Mouse (Mus musculus): ENCODE data around the gene Tssc4. TPM values are rescaled to one million over a fixed set of nuclear protein-coding genes. Genes with fewer than 3 reads are reported as not detected.
A peak's percentile ranks its signal among the peaks of the same experiment; 100 is the strongest.

Gene Tssc4
- polyA plus RNA-seq, 1 experiment from 2014 or later: 100 TPM

DNA sequence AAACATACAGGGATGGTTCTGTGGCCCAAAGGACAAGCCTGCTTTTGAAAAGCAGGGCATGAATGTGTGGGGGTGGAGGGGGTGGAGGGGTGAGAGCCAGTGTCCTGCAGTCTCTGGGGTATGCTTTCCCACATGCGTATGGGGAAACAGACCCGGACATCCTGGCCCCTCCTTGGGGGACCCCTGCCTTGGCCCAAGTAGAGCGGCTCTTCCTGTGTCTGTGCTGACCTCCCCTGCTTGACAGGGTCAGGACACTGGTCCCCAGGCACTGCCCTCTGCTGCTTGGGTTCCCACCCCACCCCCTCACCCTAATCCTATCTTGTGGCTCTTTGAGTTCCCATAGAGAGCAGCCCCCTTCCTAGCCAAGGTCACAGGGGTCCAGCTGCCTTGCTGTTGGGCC lies 40.6 kb downstream of the Tssc4 start:
- WGBS: 49% methylated on average over 3 of the region's 3 CpGs
- no peak for ATAC-seq (ENCODE audit: low read depth)
- peaks cover 38% of the 10 kb centered on the region for H3K27me3 ChIP-seq (ENCODE audit: control insufficient read depth, insufficient read depth, low read depth, low read length)
- H3K4me3 ChIP-seq (ENCODE audit: low read length): no peak overlapping the region
- H3K4me2 ChIP-seq (ENCODE audit: low read depth, low read length): peak overlapping the region; percentile 39
- no peaks in the 10 kb centered on the region for H3K9me3 ChIP-seq (ENCODE audit: control insufficient read depth, low read length)
- peaks cover 20% of the 10 kb centered on the region for H3K4me1 ChIP-seq (replicated peaks; ENCODE audit: control insufficient read depth, insufficient read depth, low read length)
- peak overlapping the region; percentile 85 for H3K27ac ChIP-seq (ENCODE audit: low read length)
- H3K9ac ChIP-seq (ENCODE audit: low read length): no peak overlapping the region
- H3K36me3 ChIP-seq (ENCODE audit: control insufficient read depth, insufficient read depth, low read length): no peaks in the 10 kb centered on the region

DNA sequence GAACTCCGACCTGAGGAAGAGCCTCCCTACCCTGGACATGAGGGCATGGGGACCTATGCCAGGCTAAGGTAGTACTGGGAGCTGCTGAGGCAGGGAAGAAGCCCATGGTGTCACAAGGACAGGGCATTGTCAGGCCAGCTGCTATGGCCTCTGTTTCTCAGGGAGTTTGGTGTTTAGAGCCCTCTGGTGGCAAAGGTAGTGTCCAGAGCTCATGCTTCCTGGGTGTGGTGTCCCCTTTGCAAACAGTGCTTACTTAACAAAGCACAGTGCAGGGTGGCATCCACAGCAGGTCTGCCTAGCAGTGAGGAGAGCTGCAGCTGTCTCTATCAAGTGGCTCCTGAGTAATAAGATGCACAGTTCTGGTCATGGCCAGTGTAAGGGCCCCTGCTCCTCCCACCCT lies 41.8 kb downstream of the Tssc4 start:
- Histone ChIP-seq H3K4me1 (replicated peaks; ENCODE audit: control insufficient read depth, insufficient read depth, low read length) (peaks cover 20% of the 10 kb centered on the region), H3K9ac (ENCODE audit: low read length) (no peak overlapping the region), H3K27me3 (ENCODE audit: control insufficient read depth, insufficient read depth, low read depth, low read length) (peaks cover 29% of the 10 kb centered on the region), H3K36me3 (ENCODE audit: control insufficient read depth, insufficient read depth, low read length) (no peaks in the 10 kb centered on the region), H3K4me3 (ENCODE audit: low read length) (no peak overlapping the region), H3K27ac (ENCODE audit: low read length) (no peak overlapping the region), H3K4me2 (ENCODE audit: low read depth, low read length) (no peak overlapping the region), H3K9me3 (ENCODE audit: control insufficient read depth, low read length) (no peaks in the 10 kb centered on the region)
- 73% methylated on average over 1 of the region's 1 CpGs for WGBS
- ATAC-seq (ENCODE audit: low read depth): no peak

DNA sequence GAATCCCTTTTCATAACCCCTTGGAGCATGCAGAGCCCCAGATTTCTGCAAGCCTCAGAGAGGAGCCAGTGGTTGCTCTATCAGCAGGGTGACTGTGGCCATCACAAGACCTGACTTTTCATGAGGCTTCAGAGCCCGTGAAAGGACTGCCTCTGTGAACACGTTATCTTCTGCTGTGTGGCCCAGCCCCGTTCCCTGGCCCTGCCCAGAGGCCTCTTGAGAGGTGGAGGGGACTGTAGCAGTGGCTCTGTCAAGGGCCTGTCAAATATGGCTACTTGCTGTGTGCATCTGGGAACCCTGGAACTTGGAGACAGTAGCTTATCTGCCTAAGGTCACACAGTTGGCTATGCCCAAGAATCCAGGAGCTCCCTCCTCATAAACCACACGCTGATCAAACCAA lies 42.7 kb downstream of the Tssc4 start:
- no peak for ATAC-seq (ENCODE audit: low read depth)
- H3K4me2 ChIP-seq (ENCODE audit: low read depth, low read length): no peak overlapping the region
- H3K36me3 ChIP-seq (ENCODE audit: control insufficient read depth, insufficient read depth, low read length): no peaks in the 10 kb centered on the region
- 35% methylated on average over 4 of the region's 4 CpGs for WGBS
- H3K27ac ChIP-seq (ENCODE audit: low read length): no peak overlapping the region
- no peaks in the 10 kb centered on the region for H3K9me3 ChIP-seq (ENCODE audit: control insufficient read depth, low read length)
- no peak overlapping the region for H3K4me3 ChIP-seq (ENCODE audit: low read length)
- H3K9ac ChIP-seq (ENCODE audit: low read length): no peak overlapping the region
- peaks cover 20% of the 10 kb centered on the region for H3K27me3 ChIP-seq (ENCODE audit: control insufficient read depth, insufficient read depth, low read depth, low read length)
- peaks cover 19% of the 10 kb centered on the region for H3K4me1 ChIP-seq (replicated peaks; ENCODE audit: control insufficient read depth, insufficient read depth, low read length)

DNA sequence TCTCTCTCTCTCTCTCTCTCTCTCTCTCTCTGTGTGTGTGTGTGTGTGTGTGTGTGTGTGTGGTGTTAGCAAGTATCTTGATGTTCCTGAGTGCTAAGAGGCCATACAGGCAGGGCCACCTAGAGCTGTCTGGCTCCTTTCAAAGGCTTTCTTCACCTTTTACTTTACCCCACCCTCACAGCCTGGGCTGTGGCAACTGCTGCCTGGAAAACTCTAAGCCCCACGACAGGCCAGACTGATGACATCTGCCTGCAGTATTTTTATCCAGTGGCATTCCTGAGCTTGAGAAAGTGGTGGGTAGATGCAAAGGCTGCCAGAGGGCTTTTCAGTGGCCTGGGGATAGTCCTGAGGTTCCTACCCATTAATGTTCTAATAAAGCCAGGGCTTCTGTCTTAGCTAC lies 43.3 kb downstream of the Tssc4 start:
- no peaks in the 10 kb centered on the region for H3K36me3 ChIP-seq (ENCODE audit: control insufficient read depth, insufficient read depth, low read length)
- no peak overlapping the region for H3K9ac ChIP-seq (ENCODE audit: low read length)
- peaks cover 13% of the 10 kb centered on the region for H3K27me3 ChIP-seq (ENCODE audit: control insufficient read depth, insufficient read depth, low read depth, low read length)
- H3K4me3 ChIP-seq (ENCODE audit: low read length): no peak overlapping the region
- H3K9me3 ChIP-seq (ENCODE audit: control insufficient read depth, low read length): no peaks in the 10 kb centered on the region
- H3K4me2 ChIP-seq (ENCODE audit: low read depth, low read length): no peak overlapping the region
- ATAC-seq (ENCODE audit: low read depth): no peak
- H3K27ac ChIP-seq (ENCODE audit: low read length): no peak overlapping the region
- WGBS: 14% methylated on average over 1 of the region's 1 CpGs
- H3K4me1 ChIP-seq (replicated peaks; ENCODE audit: control insufficient read depth, insufficient read depth, low read length): peaks cover 14% of the 10 kb centered on the region

DNA sequence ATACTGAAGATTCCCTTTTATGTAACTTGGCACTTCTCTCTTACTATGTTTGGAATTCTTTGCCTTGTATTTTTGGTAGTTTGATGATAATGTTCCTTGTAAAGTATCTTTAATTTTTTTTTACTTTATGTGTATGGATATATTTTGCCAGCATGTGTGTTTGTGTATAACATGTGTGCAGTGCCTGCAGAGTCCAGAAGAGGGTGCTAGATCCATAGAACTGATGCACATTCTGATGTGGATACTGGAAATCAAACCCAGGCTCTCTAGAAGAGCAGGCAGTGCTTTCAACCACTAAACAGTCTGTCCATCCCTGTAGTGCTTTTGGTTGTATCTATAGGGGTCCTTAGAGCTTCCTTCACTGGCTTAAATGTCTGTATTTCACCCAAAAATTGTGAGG lies 45.7 kb downstream of the Tssc4 start:
- H3K9ac ChIP-seq (ENCODE audit: low read length): no peak overlapping the region
- H3K36me3 ChIP-seq (ENCODE audit: control insufficient read depth, insufficient read depth, low read length): no peaks in the 10 kb centered on the region
- H3K27ac ChIP-seq (ENCODE audit: low read length): no peak overlapping the region
- H3K27me3 ChIP-seq (ENCODE audit: control insufficient read depth, insufficient read depth, low read depth, low read length): no peaks in the 10 kb centered on the region; the same call in 1 of the 2 replicates
- H3K4me2 ChIP-seq (ENCODE audit: low read depth, low read length): no peak overlapping the region
- no peak for ATAC-seq (ENCODE audit: low read depth)
- no peak overlapping the region for H3K4me3 ChIP-seq (ENCODE audit: low read length)
- peaks cover 10% of the 10 kb centered on the region for H3K4me1 ChIP-seq (replicated peaks; ENCODE audit: control insufficient read depth, insufficient read depth, low read length)
- no peaks in the 10 kb centered on the region for H3K9me3 ChIP-seq (ENCODE audit: control insufficient read depth, low read length)

DNA sequence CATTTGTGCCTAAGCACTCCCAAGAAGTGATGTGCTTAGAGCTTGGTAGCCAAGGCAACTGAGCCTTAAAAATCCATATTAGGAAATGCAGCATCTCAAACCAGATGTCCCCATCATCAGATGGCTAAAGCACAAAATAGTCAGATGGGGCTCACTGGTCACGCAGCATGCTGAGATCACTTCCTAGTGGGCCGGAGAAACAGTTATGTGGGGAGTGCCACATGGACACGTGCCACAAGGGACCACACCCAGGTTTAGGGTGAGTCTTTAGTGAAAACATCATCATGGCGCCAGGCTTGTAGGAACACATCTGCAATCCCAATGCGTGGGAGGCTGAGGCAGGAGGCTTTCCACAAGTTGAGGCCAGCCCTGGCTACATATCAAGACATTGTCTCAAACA lies 47.5 kb downstream of the Tssc4 start:
- ATAC-seq (ENCODE audit: low read depth): no peak
- Histone ChIP-seq H3K4me2 (ENCODE audit: low read depth, low read length) (no peak overlapping the region), H3K36me3 (ENCODE audit: control insufficient read depth, insufficient read depth, low read length) (no peaks in the 10 kb centered on the region), H3K27ac (ENCODE audit: low read length) (no peak overlapping the region), H3K9me3 (ENCODE audit: control insufficient read depth, low read length) (no peaks in the 10 kb centered on the region), H3K27me3 (ENCODE audit: control insufficient read depth, insufficient read depth, low read depth, low read length) (no peaks in the 10 kb centered on the region), H3K4me1 (replicated peaks; ENCODE audit: control insufficient read depth, insufficient read depth, low read length) (peaks cover 20% of the 10 kb centered on the region), H3K4me3 (ENCODE audit: low read length) (no peak overlapping the region), H3K9ac (ENCODE audit: low read length) (no peak overlapping the region)
- 80% methylated on average over 5 of the region's 5 CpGs for WGBS

DNA sequence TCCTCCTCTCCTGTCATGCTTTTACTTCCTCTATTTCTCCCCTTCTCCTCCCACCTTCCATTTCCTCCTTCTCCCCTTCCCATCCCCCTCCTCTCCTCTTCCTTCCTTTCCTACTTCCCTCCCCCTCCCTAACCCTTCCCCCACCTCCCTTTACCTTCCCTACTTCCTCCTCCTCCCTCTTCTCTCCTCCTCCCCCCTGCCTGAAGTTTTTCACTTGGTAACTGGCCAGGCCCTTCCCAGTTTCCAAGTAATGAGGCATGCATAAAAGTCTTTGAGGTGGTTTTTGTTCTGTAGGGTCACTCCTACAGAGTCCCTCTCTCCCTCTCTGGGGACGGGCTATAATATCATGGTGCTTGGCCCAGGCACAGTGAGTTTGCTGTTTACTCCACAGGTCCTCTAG lies 50.4 kb downstream of the Tssc4 start:
- ATAC-seq (ENCODE audit: low read depth): peak; percentile 43; the same call in 1 of the 2 replicates
- Histone ChIP-seq H3K4me1 (replicated peaks; ENCODE audit: control insufficient read depth, insufficient read depth, low read length) (peaks cover 24% of the 10 kb centered on the region), H3K27ac (ENCODE audit: low read length) (peak overlapping the region; percentile 77), H3K27me3 (ENCODE audit: control insufficient read depth, insufficient read depth, low read depth, low read length) (no peaks in the 10 kb centered on the region), H3K9ac (ENCODE audit: low read length) (no peak overlapping the region), H3K9me3 (ENCODE audit: control insufficient read depth, low read length) (no peaks in the 10 kb centered on the region), H3K4me2 (ENCODE audit: low read depth, low read length) (no peak overlapping the region), H3K36me3 (ENCODE audit: control insufficient read depth, insufficient read depth, low read length) (no peaks in the 10 kb centered on the region), H3K4me3 (ENCODE audit: low read length) (no peak overlapping the region)
- 17% methylated on average over 1 of the region's 1 CpGs for WGBS

DNA sequence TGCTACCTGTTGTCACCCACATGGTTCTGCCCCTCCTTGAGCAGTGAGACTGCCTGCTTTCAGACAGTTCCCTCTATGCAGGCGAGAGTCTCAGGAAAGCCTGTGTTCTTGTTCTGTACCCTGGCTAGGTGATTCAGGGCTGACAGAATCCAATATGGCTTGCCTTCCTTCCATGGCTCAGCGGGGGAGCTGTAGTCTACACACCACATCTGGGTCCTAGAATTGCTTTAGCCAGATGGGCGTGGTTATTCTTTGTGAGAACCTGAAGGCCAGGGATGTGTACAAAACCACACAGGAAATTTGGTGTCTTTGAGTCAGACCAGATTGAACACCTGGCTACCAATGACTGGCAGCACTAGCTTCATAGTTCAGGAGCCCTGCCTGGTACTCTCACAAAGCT lies 50.8 kb downstream of the Tssc4 start:
- ATAC-seq (ENCODE audit: low read depth): no peak
- peaks cover 28% of the 10 kb centered on the region for H3K4me1 ChIP-seq (replicated peaks; ENCODE audit: control insufficient read depth, insufficient read depth, low read length)
- H3K9me3 ChIP-seq (ENCODE audit: control insufficient read depth, low read length): no peaks in the 10 kb centered on the region
- H3K36me3 ChIP-seq (ENCODE audit: control insufficient read depth, insufficient read depth, low read length): no peaks in the 10 kb centered on the region
- H3K27ac ChIP-seq (ENCODE audit: low read length): peak overlapping the region; percentile 77
- H3K4me3 ChIP-seq (ENCODE audit: low read length): no peak overlapping the region
- no peak overlapping the region for H3K9ac ChIP-seq (ENCODE audit: low read length)
- 72% methylated on average over 3 of the region's 3 CpGs for whole genome bisulfite sequencing
- no peaks in the 10 kb centered on the region for H3K27me3 ChIP-seq (ENCODE audit: control insufficient read depth, insufficient read depth, low read depth, low read length)
- no peak overlapping the region for H3K4me2 ChIP-seq (ENCODE audit: low read depth, low read length)

All from lung, embryonic 16.5 days (tissue).